In the genomic region with DNA sequence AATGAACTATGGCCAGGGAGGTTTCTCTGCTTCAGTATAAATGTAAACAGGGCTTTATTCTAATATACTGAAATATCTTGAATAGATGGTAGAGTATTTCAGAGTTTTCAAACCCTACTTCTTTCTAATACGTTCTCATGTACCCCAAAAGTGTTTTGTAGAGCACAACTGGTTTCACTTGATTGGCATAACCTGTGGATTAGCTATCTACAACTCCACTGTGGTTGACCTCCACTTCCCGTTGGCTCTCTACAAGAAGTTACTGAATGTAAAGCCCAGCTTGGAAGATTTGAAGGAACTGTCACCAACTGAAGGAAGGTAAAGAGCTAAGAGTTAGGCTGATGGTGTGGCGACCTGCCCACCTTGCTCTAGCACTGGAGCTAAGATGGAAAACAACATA, we compare ENCODE assay signal across 18 mouse cellular contexts.
"Had no signal": no experiment of that assay in that cellular context is flagged by ENCODE, and none has a peak within 500 bp of the region (broad histone marks: within the 10 kb centered on the region; RNA-seq: fewer than 3 reads in every experiment).

No protein-coding gene starts in this region.

- H3K4me1 ChIP-seq: liver, embryonic 13.5 days; liver, embryonic 15.5 days; midbrain, embryonic 10.5 days; midbrain, embryonic 12.5 days; neural tube, embryonic 13.5 days; neural tube, embryonic 15.5 days; stomach, embryonic 15.5 days had no signal

- H3K4me2 ChIP-seq: liver, embryonic 13.5 days; liver, embryonic 15.5 days; lung, embryonic 14.5 days; midbrain, embryonic 12.5 days; neural tube, embryonic 13.5 days; neural tube, embryonic 15.5 days; stomach, embryonic 15.5 days had no signal

- H3K9ac ChIP-seq: liver, embryonic 13.5 days; liver, embryonic 15.5 days; liver, postnatal 0 days; lung, embryonic 14.5 days; midbrain, embryonic 12.5 days; neural tube, embryonic 13.5 days; neural tube, embryonic 15.5 days; stomach, embryonic 15.5 days had no signal

- DNase-seq: liver, embryonic 13.5 days; liver, postnatal 0 days; lung, embryonic 14.5 days; lung, postnatal 10 days; lung, postnatal 4 days; midbrain, embryonic 14.5 days; right cerebral cortex, postnatal 14 days; thymus, postnatal 14 days; thymus, postnatal 36 days had no signal

- H3K27me3 ChIP-seq: liver, embryonic 13.5 days; liver, embryonic 15.5 days; midbrain, embryonic 12.5 days; neural tube, embryonic 13.5 days; neural tube, embryonic 15.5 days; stomach, embryonic 15.5 days had no signal

- H3K27ac ChIP-seq: liver, embryonic 13.5 days; liver, embryonic 15.5 days; midbrain, embryonic 10.5 days; midbrain, embryonic 12.5 days; neural tube, embryonic 13.5 days; neural tube, embryonic 15.5 days; stomach, embryonic 15.5 days; stomach, postnatal 0 days had no signal

- H3K9me3 ChIP-seq: liver, embryonic 13.5 days; liver, embryonic 15.5 days; midbrain, embryonic 10.5 days; midbrain, embryonic 12.5 days; neural tube, embryonic 13.5 days; neural tube, embryonic 15.5 days; stomach, embryonic 15.5 days had no signal

- H3K4me3 ChIP-seq: liver, embryonic 13.5 days; liver, embryonic 15.5 days; midbrain, embryonic 10.5 days; midbrain, embryonic 12.5 days; myocyte; neural tube, embryonic 13.5 days; neural tube, embryonic 15.5 days; stomach, embryonic 15.5 days had no signal

- ATAC-seq: liver, postnatal 0 days; midbrain, embryonic 16.5 days had no signal

- H3K36me3 ChIP-seq: liver, embryonic 13.5 days; liver, embryonic 15.5 days had no signal
